Mouse (Mus musculus) heart, adult 2 months (tissue): Measurements from ENCODE around the gene Bnc1.

Source experiments
- CTCF ChIP-seq: fragments of 200-600 bp; IDR thresholded peaks from 2 replicates; pipeline ENCODE4 v1.8.1; 2022; ENCODE audit warnings: antibody characterized with exemption, mild to moderate bottlenecking, moderate library complexity
- EP300 ChIP-seq: fragments of 200-500 bp; IDR thresholded peaks from 2 replicates; pipeline ENCODE4 v1.6.1; 2011; ENCODE audit warnings: low read depth, low read length, control low read depth; ENCODE audit not compliant: insufficient read depth

GRCm38 (mm10) chr7:82033347-82033746 is 41.3 kb upstream of the Bnc1 start:
- TF ChIP-seq CTCF (no peak), EP300 (no peak)
